Mouse (Mus musculus) stomach, postnatal 0 days (tissue): ENCODE data around the gene Haus3.

Experiments
- CTCF ChIP-seq: IDR thresholded peaks from 2 replicates; pipeline ENCODE4 v1.5.1; 2016; ENCODE audit warnings: antibody characterized with exemption, low read depth, mild to moderate bottlenecking, moderate library complexity
- EP300 ChIP-seq: optimal IDR thresholded peaks from 2 replicates; pipeline ENCODE3; 2016; ENCODE audit warnings: antibody characterized with exemption

DNA sequence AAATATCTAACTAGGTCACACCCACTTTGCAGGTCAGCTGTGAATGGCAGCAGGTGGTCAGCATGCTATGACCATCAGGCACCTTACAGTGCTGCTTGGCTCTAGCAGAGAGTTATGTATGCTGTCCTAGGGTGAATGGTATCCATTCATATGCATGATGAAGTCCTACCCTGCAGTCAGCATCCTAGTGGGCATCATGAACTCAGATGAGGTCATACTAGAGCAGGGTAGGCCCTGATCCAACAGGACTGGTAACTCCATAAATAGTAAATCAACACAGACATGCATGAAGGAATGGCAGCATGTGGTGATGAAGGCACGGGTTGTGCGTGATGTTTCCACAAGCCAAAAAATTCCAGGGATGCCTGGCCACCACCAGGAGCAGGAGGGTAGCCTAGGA lies 36.5 kb upstream of the Haus3 start:
- no peak for TF ChIP-seq CTCF
- TF ChIP-seq EP300: no peak
